Mouse (Mus musculus) midbrain, embryonic 16.5 days (tissue): Measurements from ENCODE around the gene Nxnl2. TPM values are rescaled to one million over a fixed set of nuclear protein-coding genes. Genes with fewer than 3 reads are reported as not detected.
A peak's percentile ranks its signal among the peaks of the same experiment; 100 is the strongest.
"Not testable (repeated sequence)": the region's sequence is repeated elsewhere in the genome, so short reads cannot be mapped to it uniquely, and the experiment has no call there.

Source experiments
- ATAC-seq: fragments of 200-750 bp; cut with Nextera tagmentation; 2 replicates; pipeline ENCODE4 v1.8.0; 2017; ENCODE audit warnings: moderate TSS enrichment
- H3K27ac ChIP-seq: fragments of 300-500 bp; sonication (generic); 2 replicates; pipeline ENCODE4 v1.5.1; 2014; ENCODE audit warnings: mild to moderate bottlenecking, low read length, mixed read lengths
- H3K27me3 ChIP-seq: fragments of 300-500 bp; sonication (generic); 2 replicates; pipeline ENCODE4 v1.6.1; 2014; ENCODE audit warnings: low read depth, low read length, mixed read lengths; ENCODE audit not compliant: control insufficient read depth, insufficient read depth
- H3K36me3 ChIP-seq: fragments of 300-500 bp; sonication (generic); 2 replicates; pipeline ENCODE4 v1.6.1; 2014; ENCODE audit warnings: mild to moderate bottlenecking, low read length, moderate library complexity, mixed read lengths; ENCODE audit not compliant: control insufficient read depth, insufficient read depth
- H3K4me1 ChIP-seq: fragments of 300-500 bp; sonication (generic); 2 replicates; pipeline ENCODE4 v1.6.1; 2014; ENCODE audit warnings: mild to moderate bottlenecking, low read length, mixed read lengths; ENCODE audit not compliant: control insufficient read depth, insufficient read depth
- H3K4me2 ChIP-seq: fragments of 300-500 bp; sonication (generic); 2 replicates; pipeline ENCODE4 v1.6.1; 2014; ENCODE audit warnings: mild to moderate bottlenecking, low read length, mixed read lengths
- H3K4me3 ChIP-seq: fragments of 300-500 bp; sonication (generic); 2 replicates; pipeline ENCODE4 v1.5.1; 2014; ENCODE audit warnings: low read depth, mild to moderate bottlenecking, low read length, moderate library complexity, mixed read lengths
- H3K9ac ChIP-seq: fragments of 300-500 bp; sonication (generic); 2 replicates; pipeline ENCODE4 v1.6.1; 2014; ENCODE audit warnings: low read depth, low read length, mixed read lengths
- H3K9me3 ChIP-seq: fragments of 300-500 bp; sonication (generic); replicated peaks from 2 replicates; pipeline ENCODE4 v1.6.1; 2014; ENCODE audit warnings: mild to moderate bottlenecking, low read length, mixed read lengths; ENCODE audit not compliant: control insufficient read depth, poor library complexity, severe bottlenecking
- WGBS: fragments of 180-500 bp; shearing (Covaris S2); extraction: QIAGEN DNeasy Blood & Tissue Kit; methylation state at CpG from one replicate; pipeline ENCODE4 v1.1.7; 2014; 5-methylcytosine and 5-hydroxymethylcytosine counted together
- polyA plus RNA-seq: library from polyadenylated mRNA; unstranded; fragments of >200 nt; fragmentation: Nextera tagmentation; extraction: Ambion mirVana; gene quantifications from 2 replicates; pipeline ENCODE4 v1.2.1, GENCODE M21; 2015

Nxnl2 gene
- polyA plus RNA-seq, 1 experiment from 2014 or later, result 3.9 TPM

DNA sequence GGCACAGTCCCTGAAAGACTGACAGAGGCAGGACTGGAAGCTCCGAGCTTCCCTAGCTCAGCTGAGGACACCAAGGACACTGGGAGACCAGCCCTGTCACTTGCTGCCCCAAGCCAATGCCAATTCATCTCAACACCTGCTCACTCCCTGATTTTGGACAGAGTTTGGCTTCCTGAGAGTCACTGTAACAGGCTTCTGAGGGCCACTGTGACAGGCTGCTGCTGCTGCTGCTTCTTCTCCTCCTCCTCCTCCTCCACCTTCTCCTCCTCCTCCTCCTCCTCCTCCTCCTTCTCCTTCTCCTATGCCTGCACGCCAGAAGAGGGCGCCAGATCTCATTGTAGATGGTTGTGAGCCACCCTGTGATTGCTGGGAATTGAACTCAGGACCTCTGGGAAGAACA, 19.5 kb downstream of the Nxnl2 start:
- 62% methylated on average over 2 of the region's 3 CpGs for WGBS
- no peaks in the 10 kb centered on the region for H3K36me3 ChIP-seq
- H3K4me2 ChIP-seq, result no peak overlapping the region
- H3K4me1 ChIP-seq, result no peaks in the 10 kb centered on the region
- H3K4me3 ChIP-seq, result no peak overlapping the region
- H3K27me3 ChIP-seq, result no peaks in the 10 kb centered on the region
- no peak for ATAC-seq
- H3K27ac ChIP-seq, result no peak overlapping the region
- no peaks in the 10 kb centered on the region for H3K9me3 ChIP-seq
- H3K9ac ChIP-seq, result no peak overlapping the region

DNA sequence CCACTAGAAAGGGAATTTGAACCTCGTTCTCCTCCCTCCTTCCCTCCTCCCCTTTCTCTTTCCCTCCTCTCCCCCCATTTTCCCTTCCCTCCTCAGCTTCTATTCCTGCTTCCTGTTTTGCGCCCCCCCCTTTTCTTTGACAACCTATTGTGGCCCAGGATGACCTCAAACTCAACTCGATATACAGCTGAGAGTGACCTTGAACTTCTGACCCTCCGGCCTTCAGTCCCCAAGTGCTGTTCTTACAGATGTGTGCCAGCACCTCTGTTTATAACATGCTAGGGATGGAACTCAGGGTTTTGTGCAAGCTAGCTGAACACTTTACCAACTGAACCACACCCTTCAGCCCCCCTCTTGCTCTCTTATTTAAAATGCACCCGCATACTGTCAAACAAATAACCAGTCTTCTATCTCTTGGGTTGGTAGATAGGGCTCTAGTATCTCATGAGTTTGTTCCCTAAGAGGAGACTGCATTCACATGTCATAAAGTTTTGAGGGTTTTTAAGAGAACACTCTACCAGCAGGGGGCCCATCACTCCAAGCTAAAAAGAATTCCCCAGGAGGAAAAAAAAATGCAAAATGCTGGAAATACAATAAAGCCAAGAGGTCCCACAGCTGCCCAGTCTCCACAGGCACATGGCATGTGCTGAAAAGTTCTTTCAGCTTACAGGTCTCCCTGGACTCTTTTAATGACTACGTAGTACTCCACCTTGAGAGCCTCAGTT, 20.8 kb downstream of the Nxnl2 start:
- Histone ChIP-seq H3K9ac (no peak overlapping the region), H3K4me1 (no peaks in the 10 kb centered on the region), H3K27me3 (no peaks in the 10 kb centered on the region), H3K36me3 (no peaks in the 10 kb centered on the region), H3K4me3 (no peak overlapping the region), H3K27ac (no peak overlapping the region), H3K4me2 (no peak overlapping the region), H3K9me3 (no peaks in the 10 kb centered on the region)
- WGBS, result 89% methylated on average over 6 of the region's 6 CpGs
- ATAC-seq, result no peak

DNA sequence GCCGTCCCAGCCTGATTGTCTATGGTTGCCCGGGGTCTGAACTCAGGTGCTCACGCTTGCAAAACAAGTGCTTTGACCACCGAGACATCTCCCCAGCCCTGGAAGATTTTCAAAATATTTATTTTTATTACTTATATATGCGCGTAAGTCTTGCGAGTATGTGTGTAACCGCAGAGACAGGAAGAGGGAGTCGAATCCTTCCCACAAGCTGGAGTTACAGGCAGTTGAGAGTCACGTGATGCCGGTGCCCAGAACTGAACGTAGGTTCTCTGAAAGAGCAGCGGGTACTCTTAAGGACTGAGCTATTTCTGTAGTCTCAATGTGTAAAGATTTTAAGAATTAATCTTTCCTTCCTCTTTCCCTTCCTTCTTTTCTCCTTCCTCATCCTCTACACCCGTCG, 23.1 kb downstream of the Nxnl2 start:
- H3K4me2 ChIP-seq, result no peak overlapping the region
- no peaks in the 10 kb centered on the region for H3K4me1 ChIP-seq
- WGBS, result 90% methylated on average over 15 of the region's 15 CpGs
- H3K9me3 ChIP-seq, result no peaks in the 10 kb centered on the region
- H3K9ac ChIP-seq, result no peak overlapping the region
- H3K27me3 ChIP-seq, result no peaks in the 10 kb centered on the region
- ATAC-seq, result no peak
- no peak overlapping the region for H3K4me3 ChIP-seq
- H3K27ac ChIP-seq, result no peak overlapping the region
- H3K36me3 ChIP-seq, result no peaks in the 10 kb centered on the region

DNA sequence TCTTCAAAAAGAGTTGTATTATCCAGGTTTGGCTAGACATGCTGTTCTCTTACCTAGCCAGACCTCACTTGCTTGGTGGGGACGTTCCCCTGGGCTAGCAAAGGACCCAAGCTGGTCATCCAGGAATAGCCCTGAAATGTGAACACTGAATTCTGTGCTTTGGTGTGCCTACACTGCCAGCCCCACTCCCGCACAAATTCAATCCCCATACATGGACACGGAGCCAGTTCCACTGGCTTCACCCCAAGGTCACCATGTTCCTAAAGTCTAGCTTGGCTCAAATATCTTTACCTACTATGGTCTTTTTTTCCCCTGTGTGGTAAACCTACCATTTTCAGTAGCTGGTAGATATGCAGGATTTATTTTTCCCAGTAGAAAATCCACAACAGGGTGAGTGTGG, 26.9 kb downstream of the Nxnl2 start:
- H3K27ac ChIP-seq, result no peak overlapping the region
- H3K4me3 ChIP-seq, result no peak overlapping the region
- H3K9ac ChIP-seq, result no peak overlapping the region
- 88% methylated on average over 3 of the region's 3 CpGs for WGBS
- no peak for ATAC-seq
- H3K4me1 ChIP-seq, result no peaks in the 10 kb centered on the region
- no peaks in the 10 kb centered on the region for H3K36me3 ChIP-seq
- no peak overlapping the region for H3K4me2 ChIP-seq
- no peaks in the 10 kb centered on the region; the same call in 1 of the 2 replicates for H3K9me3 ChIP-seq
- H3K27me3 ChIP-seq, result no peaks in the 10 kb centered on the region

DNA sequence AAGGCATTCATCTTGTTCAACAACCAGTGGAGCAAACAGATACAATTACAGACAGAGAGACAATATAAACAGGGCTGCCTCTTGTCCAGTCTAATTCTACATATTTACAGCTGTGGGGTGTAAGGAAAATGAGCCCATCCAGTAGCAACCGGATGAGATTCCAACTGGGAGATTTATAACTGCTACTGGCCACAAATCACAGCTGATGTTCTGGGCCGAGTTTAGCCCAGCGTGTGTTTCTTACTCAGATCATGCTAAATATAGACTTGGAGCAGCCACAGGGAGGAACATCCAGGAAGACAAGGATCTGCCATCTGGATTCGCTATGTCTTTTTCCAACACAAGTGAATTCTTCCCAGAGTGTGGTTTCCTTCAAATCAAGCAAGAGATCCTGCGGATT, 27.4 kb downstream of the Nxnl2 start:
- Histone ChIP-seq H3K9ac (no peak overlapping the region), H3K27me3 (no peaks in the 10 kb centered on the region), H3K36me3 (no peaks in the 10 kb centered on the region), H3K9me3 (no peaks in the 10 kb centered on the region; the same call in 1 of the 2 replicates), H3K4me1 (no peaks in the 10 kb centered on the region), H3K4me2 (no peak overlapping the region), H3K4me3 (no peak overlapping the region), H3K27ac (no peak overlapping the region)
- WGBS, result 77% methylated on average over 5 of the region's 5 CpGs
- no peak for ATAC-seq

DNA sequence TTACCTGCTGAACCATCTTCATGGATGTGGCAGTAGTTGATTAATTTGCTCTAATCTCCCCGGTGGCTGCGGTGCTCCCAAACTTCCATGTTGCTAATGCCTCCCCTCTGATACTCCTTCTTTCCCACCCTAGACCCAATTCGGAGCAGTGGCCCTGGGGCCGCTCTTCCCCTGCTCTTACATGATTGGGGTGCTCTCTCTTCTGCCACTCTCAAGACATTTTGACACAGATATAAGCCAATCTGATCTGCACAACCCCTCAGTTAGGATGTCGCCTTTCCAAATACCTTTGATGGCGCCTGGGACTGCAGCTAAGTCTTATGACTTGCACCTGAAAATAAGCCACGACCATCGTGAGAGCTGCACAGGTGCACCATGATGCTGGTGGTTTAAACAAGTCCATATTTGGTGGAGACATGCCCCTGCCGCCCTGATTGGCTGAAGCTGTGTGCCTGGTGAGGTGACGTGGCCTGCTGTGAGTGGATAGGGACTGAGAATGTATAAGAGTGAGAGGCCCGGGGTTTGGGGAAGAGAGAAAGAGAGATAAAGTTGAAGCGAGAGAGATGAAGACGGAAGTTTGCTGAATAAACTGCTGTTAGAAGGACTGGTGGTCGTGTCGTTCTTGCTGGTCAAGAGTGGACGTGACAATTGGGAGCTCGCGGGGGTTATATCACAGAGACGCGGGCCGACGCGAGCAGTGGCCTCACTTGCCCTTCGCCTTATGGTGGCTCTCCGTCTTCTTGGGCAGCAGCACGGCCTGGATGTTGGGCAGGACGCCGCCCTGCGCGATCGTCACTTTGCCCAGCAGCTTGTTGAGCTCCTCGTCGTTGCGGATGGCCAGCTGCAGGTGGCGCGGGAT, 31.4 kb downstream of the Nxnl2 start:
- H3K9me3 ChIP-seq, H3K27ac ChIP-seq, H3K36me3 ChIP-seq, H3K27me3 ChIP-seq, H3K4me1 ChIP-seq: not testable (repeated sequence)
- Histone ChIP-seq H3K4me2 (peak overlapping the region; percentile 57), H3K9ac (peak overlapping the region; percentile 58; the same call in 1 of the 2 replicates), H3K4me3 (peak overlapping the region; percentile 34)
- peak; percentile 50 for ATAC-seq
- 51% methylated on average over 25 of the region's 36 CpGs for WGBS

DNA sequence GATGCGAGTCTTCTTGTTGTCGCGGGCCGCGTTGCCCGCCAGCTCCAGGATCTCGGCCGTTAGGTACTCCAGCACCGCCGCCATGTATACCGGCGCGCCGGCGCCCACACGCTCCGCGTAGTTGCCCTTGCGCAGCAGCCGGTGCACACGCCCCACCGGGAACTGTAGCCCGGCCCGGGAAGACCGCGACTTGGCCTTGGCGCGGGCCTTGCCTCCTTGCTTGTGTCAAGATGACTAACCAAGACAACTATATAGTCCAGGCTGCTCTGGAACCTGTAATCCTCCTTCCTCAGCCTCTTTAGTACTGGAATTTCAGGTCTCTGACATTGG, 32.0 kb downstream of the Nxnl2 start:
- not testable (repeated sequence) for H3K9me3 ChIP-seq, H3K27me3 ChIP-seq, H3K27ac ChIP-seq, H3K4me1 ChIP-seq, H3K36me3 ChIP-seq
- Histone ChIP-seq H3K9ac (peak overlapping the region; percentile 58; the same call in 1 of the 2 replicates), H3K4me3 (peak overlapping the region; percentile 34), H3K4me2 (peak overlapping the region; percentile 57)
- peak; percentile 66 for ATAC-seq
- 6% methylated on average over 28 of the region's 28 CpGs for WGBS

DNA sequence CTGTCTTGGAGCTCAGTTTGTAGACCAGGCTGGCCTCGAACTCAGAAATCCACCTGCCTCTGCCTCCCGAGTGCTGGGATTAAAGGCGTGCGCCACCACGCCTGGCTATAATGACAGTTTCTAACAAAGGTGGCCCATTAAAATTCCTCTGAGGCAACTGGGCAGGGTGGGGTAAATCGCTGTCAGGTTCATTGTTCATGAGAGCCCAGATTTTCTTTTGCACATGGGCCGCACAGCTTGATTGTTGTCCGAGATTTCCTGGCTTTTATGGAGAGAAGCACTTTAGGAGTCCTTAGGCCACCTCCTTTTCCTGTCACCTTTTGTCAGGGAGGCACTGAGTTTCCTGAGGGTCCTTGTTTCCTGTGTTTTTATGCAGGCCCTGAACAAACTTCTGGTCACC, 32.6 kb downstream of the Nxnl2 start:
- ATAC-seq, result no peak
- H3K27me3 ChIP-seq, result no peaks in the 10 kb centered on the region
- no peak overlapping the region for H3K4me2 ChIP-seq
- no peak overlapping the region for H3K9ac ChIP-seq
- H3K27ac ChIP-seq, result no peak overlapping the region
- H3K36me3 ChIP-seq, result no peaks in the 10 kb centered on the region
- peaks cover 2% of the 10 kb centered on the region; the same call in 1 of the 2 replicates for H3K4me1 ChIP-seq
- 86% methylated on average over 8 of the region's 8 CpGs for WGBS
- no peak overlapping the region for H3K4me3 ChIP-seq
- no peaks in the 10 kb centered on the region; the same call in 1 of the 2 replicates for H3K9me3 ChIP-seq

DNA sequence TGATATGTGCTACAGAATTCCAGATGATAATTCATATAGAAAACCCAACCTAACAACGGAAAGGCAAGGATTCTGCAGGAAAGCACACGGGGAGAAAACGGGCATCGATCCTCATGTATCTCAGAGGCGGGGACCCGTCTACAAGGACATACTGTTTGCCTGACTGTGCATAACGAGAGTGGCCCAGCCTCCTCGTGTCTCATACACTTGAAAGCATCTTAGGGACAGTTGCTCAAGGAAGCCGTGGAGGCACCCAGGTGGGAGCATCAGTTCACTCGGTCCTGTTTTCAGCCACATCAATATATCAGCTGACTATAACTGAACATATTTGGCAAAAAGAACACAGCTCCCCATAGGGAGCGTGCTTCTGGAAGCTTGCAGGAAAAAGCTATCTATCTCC, 33.3 kb downstream of the Nxnl2 start:
- not testable (repeated sequence) for H3K36me3 ChIP-seq, H3K4me2 ChIP-seq, H3K4me1 ChIP-seq, ATAC-seq, H3K27me3 ChIP-seq, H3K9ac ChIP-seq, H3K27ac ChIP-seq, H3K4me3 ChIP-seq, H3K9me3 ChIP-seq
- 88% methylated on average over 11 of the region's 11 CpGs for WGBS
